In genomic region chr11:102773713-102774611, GRCm38 (mm10) we compare ENCODE assay signal across 7 mouse cellular contexts. TPM values are rescaled to one million over a fixed set of nuclear protein-coding genes. Genes with fewer than 3 reads are reported as not detected.
A peak's percentile ranks its signal among the peaks of the same experiment; 100 is the strongest.
DNase-seq lines count a peak whose midpoint lies in the region; ATAC-seq lines count a peak whose summit lies in the region.

No protein-coding gene starts in this region.

- intact Hi-C loops in left cerebral cortex, postnatal 25 days (cut with DNase I), result loop anchor here (1.0 to 5.0 kb wide), 2 partner anchors 37 to 90 kb away; no protein-coding TSS in a partner anchor

- no peaks in the 10 kb centered on the region for H3K36me3 ChIP-seq in intestine, embryonic 15.5 days
- H3K36me3 ChIP-seq in midbrain, embryonic 10.5 days, result peaks cover 21% of the 10 kb centered on the region

- H3K4me3 ChIP-seq in intestine, embryonic 15.5 days (replicated peaks), result peak overlapping the region; percentile 49
- peak overlapping the region; percentile 59 for H3K4me3 ChIP-seq in midbrain, embryonic 10.5 days

- H3K9me3 ChIP-seq in intestine, embryonic 15.5 days, result no peaks in the 10 kb centered on the region
- H3K9me3 ChIP-seq in midbrain, embryonic 10.5 days (replicated peaks), result no peaks in the 10 kb centered on the region

- DNase-seq in adrenal gland, postnatal 10 days, result peak; percentile 93
- DNase-seq in embryo, embryonic 11 days, result peak; percentile 93
- peak; percentile 75 for DNase-seq in gastrocnemius, postnatal 25 days
- peak; percentile 86 to 89 for DNase-seq in left cerebral cortex, postnatal 25 days (ENCODE audit: low spot score in 2 of 2)
- DNase-seq in midbrain, embryonic 10.5 days (ENCODE audit: low spot score), result peak; percentile 90
- peak; percentile 75 for DNase-seq in skeletal muscle tissue, adult 2 months (ENCODE audit: low read depth, low spot score)

- H3K27me3 ChIP-seq in intestine, embryonic 15.5 days (replicated peaks), result peaks cover 6% of the 10 kb centered on the region; the same call in 1 of the 2 replicates
- H3K27me3 ChIP-seq in midbrain, embryonic 10.5 days (ENCODE audit: low read depth, poor library complexity, severe bottlenecking), result peaks cover 67% of the 10 kb centered on the region

- peak overlapping the region; percentile 61 for H3K9ac ChIP-seq in intestine, embryonic 15.5 days

- under 1% methylated on average over 46 of the region's 46 CpGs for WGBS in intestine, embryonic 15.5 days
- 1% methylated on average over 46 of the region's 46 CpGs for WGBS in midbrain, embryonic 10.5 days

- peaks cover 31% of the 10 kb centered on the region for H3K4me1 ChIP-seq in intestine, embryonic 15.5 days (replicated peaks)
- H3K4me1 ChIP-seq in midbrain, embryonic 10.5 days, result peaks cover 84% of the 10 kb centered on the region

- peak; percentile 64 for ATAC-seq in intestine, embryonic 15.5 days

- peak overlapping the region; percentile 65 for H3K27ac ChIP-seq in intestine, embryonic 15.5 days
- peak overlapping the region; percentile 91 for H3K27ac ChIP-seq in midbrain, embryonic 10.5 days (replicated peaks)

- peak overlapping the region; percentile 89 for H3K4me2 ChIP-seq in intestine, embryonic 15.5 days (replicated peaks)

RNA-seq across cellular contexts. Expression of gene Adam11, which starts 12.7 kb away (rescaled TPM):
- total RNA-seq in adrenal gland, postnatal 10 days (2021), result 10 to 100 TPM; 18.6 to 45.3 TPM
- total RNA-seq in gastrocnemius, postnatal 25 days (2021), result under 1 TPM; 0.29 to 0.77 TPM
- polyA plus RNA-seq in intestine, embryonic 15.5 days (2015; fragmentation: Nextera tagmentation; extraction: Ambion mirVana), result 3.9 and 4.6 TPM in 2 replicates
- 100 to 1,000 TPM; 118 to 139 TPM for total RNA-seq in left cerebral cortex, postnatal 25 days (2021)
- 10.7 and 18.4 TPM in 2 replicates for polyA plus RNA-seq in midbrain, embryonic 10.5 days (2016; fragmentation: Nextera tagmentation; extraction: Ambion mirVana)

RNA-seq across cellular contexts. Expression of gene Gjc1, which starts 45.5 kb away (rescaled TPM):
- 10 to 100 TPM; 24.4 to 27.6 TPM for total RNA-seq in adrenal gland, postnatal 10 days (2021)
- 1 to 10 TPM; 5.2 to 7.3 TPM for total RNA-seq in gastrocnemius, postnatal 25 days (2021)
- polyA plus RNA-seq in intestine, embryonic 15.5 days (2015; fragmentation: Nextera tagmentation; extraction: Ambion mirVana), result 33.8 and 38.6 TPM in 2 replicates
- total RNA-seq in left cerebral cortex, postnatal 25 days (2021), result 1 to 10 TPM; 7.3 to 8.0 TPM
- 81.1 and 84.0 TPM in 2 replicates for polyA plus RNA-seq in midbrain, embryonic 10.5 days (2016; fragmentation: Nextera tagmentation; extraction: Ambion mirVana)

Comparison
In these comparisons a context has a peak if more than half of its experiments do, and no peak if none do; other contexts are left out.
1. Peak in every context shown above with its lines: DNase-seq, ATAC-seq, H3K4me3 ChIP-seq and H3K27ac ChIP-seq.
2. RNA of gene Adam11, which starts 12.7 kb away (total RNA-seq): 118 to 139 TPM in left cerebral cortex, postnatal 25 days and 18.6 to 45.3 TPM in adrenal gland, postnatal 10 days; 0.29 to 0.77 TPM in gastrocnemius, postnatal 25 days; every median in the first group is over 10 times any median in the second.